Mouse (Mus musculus) liver, postnatal 0 days (tissue): ENCODE measurements at regions not wholly inside any gene's neighbourhood (a gene's known extent, or its start where the extent isn't known, plus 50 kb on each side); places are given as distances from the start of the nearest gene placed in this dataset.

ENCODE experiments used
- CTCF ChIP-seq: sonication (generic); IDR thresholded peaks from 2 replicates; pipeline ENCODE4 v1.5.1; 2016; ENCODE audit warnings: antibody characterized with exemption, low read depth
- EP300 ChIP-seq: IDR thresholded peaks from 2 replicates; pipeline ENCODE4 v1.6.1; 2016; ENCODE audit warnings: antibody characterized with exemption, low read depth, mild to moderate bottlenecking

DNA sequence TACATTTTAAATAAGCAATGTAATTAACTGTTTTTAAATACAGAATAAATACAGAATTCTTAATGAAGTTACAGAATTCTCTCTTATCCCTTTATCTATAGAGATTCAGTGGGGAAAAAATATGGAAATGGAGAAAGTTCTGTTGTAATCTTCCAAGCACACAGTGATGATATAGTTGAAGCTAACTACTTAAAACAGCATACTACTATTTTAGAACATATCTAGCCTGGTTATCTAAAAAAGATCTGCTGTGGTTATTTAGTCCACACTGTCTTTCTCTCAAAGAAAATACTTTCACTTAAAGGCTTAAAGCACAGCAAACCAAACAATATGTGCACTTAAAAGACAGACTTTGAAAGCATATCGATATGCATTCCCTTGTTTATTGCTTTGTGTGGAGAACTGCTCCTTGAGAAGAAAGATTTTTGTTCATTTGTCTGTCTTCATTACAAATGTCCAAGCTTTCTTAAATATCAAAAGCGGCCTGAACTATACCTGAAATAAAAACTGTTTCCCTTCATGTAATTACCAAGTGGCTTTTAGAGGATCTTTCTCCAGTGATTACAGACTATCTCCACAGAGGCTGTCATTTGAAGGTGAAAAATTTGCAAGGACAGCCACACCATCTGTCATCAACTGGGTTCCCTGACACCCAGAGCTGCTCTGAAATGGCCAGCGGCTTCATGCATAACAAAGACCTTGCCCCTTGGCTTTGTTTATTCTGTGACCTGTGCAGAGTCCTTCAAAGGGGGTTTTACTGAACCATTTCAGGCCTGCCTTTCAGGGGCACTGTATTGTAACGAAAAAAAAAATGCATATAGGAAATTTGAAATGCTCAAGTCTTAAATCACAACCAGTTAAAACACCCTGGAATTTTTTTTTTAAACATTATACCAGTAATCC lies 458.7 kb upstream of the Cypt12 start:
- TF ChIP-seq CTCF (no peak), EP300 (no peak)
